Mouse (Mus musculus): ENCODE data around the gene Cryzl1. TPM values are rescaled to one million over a fixed set of nuclear protein-coding genes. Genes with fewer than 3 reads are reported as not detected.

Gene Cryzl1
- polyA plus RNA-seq, 1 experiment from 2014 or later = 31.5 TPM

DNA sequence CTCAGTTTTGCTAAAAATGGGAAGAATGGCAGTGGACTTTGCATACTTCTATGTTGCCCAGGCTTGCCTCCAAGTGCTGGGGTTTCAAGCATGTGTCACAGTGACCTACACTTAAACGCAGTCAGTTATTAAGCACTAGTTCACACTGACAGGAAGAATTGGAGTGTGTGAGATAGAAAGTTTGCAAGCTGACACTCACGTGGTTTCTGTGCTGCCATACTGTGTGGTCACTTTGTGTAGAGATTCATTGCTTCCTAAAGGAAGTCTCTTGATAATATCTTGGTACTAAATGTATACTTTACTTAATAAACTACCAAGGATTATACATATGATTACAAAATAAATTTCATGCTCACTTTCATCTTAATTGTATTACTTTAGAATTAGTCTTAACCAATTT is 4.0 kb upstream of the Cryzl1 start:
- Histone ChIP-seq H3K36me3 (ENCODE audit: control insufficient read depth, insufficient read depth) (no peaks in the 10 kb centered on the region), H3K27me3 (ENCODE audit: control insufficient read depth, insufficient read depth, low read depth, low read length) (peaks cover 42% of the 10 kb centered on the region), H3K27ac (ENCODE audit: low read length) (no peak overlapping the region), H3K9me3 (replicated peaks; ENCODE audit: control insufficient read depth, low read length) (no peaks in the 10 kb centered on the region), H3K4me3 (ENCODE audit: low read depth, low read length) (no peak overlapping the region), H3K4me2 (ENCODE audit: low read depth, low read length) (no peak overlapping the region), H3K4me1 (ENCODE audit: control insufficient read depth, low read depth, low read length) (peaks cover 26% of the 10 kb centered on the region), H3K9ac (ENCODE audit: low read depth, low read length) (no peak overlapping the region)
- WGBS (ENCODE audit: insufficient replicate concordance) = 30% methylated on average over 2 of the region's 2 CpGs
- ATAC-seq (ENCODE audit: low read depth) = no peak

DNA sequence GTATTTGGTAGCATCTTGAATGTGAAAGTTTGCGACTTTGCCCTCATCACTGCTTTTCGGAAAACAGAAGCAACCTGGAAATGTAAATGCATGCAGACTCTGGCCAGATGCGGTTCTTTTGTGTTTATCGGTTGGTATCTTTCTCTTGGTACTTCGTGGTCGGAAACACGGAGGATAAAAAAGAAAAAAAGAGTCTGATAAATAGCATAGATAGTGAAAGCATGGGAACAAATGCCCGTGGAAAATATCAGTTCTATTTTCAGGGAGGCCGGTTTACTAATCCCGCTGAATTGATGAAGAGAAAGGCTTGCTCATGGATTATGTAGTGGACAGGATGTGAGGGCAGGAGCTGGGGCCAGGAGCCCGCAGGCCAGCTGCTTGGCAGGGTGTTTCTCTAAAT is 1.7 kb upstream of the Cryzl1 start:
- no peak for ATAC-seq (ENCODE audit: low read depth)
- Histone ChIP-seq H3K27ac (ENCODE audit: low read length) (no peak overlapping the region), H3K4me3 (ENCODE audit: low read depth, low read length) (peak overlapping the region; percentile 81), H3K4me1 (ENCODE audit: control insufficient read depth, low read depth, low read length) (peaks cover 36% of the 10 kb centered on the region), H3K27me3 (ENCODE audit: control insufficient read depth, insufficient read depth, low read depth, low read length) (peaks cover 42% of the 10 kb centered on the region), H3K9me3 (replicated peaks; ENCODE audit: control insufficient read depth, low read length) (no peaks in the 10 kb centered on the region), H3K9ac (ENCODE audit: low read depth, low read length) (peak overlapping the region; percentile 72), H3K4me2 (ENCODE audit: low read depth, low read length) (peak overlapping the region; percentile 99), H3K36me3 (ENCODE audit: control insufficient read depth, insufficient read depth) (no peaks in the 10 kb centered on the region)
- WGBS (ENCODE audit: insufficient replicate concordance) = 2% methylated on average over 11 of the region's 11 CpGs

DNA sequence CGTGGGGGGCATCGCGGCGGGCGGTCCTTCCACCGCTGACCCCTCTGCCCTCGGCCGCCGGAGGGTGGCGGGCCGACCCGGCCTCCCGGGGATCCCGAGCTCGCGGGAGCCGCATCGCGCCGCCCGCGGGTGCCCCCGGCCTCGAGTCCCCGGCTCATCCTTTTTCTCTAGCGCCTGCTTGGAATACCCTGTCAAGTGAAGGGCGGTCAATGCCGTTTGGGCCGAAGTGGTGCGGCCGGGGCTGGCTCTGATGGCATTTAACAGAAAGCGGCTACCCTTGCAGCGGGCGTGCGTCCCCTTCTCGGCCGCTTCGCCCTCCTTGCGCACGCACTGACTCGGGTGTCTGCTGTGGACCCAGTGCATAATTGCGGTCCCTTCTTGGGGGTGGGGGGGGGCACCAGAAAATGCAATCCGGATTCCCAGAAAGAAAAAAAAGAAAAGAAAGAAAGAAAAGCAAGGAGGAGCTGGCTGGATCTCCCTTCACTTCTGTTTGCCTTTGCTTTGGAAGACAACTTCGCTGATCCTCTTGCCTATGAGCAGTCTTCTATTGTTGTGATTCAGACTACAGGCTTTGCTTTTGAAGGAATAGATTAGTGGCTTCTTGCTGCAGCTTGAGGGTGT is 1.2 kb upstream of the Cryzl1 start:
- under 1% methylated on average over 43 of the region's 44 CpGs for WGBS (ENCODE audit: insufficient replicate concordance)
- Histone ChIP-seq H3K4me2 (ENCODE audit: low read depth, low read length) (peak overlapping the region; percentile 99), H3K4me3 (ENCODE audit: low read depth, low read length) (peak overlapping the region; percentile 81), H3K4me1 (ENCODE audit: control insufficient read depth, low read depth, low read length) (peaks cover 34% of the 10 kb centered on the region), H3K36me3 (ENCODE audit: control insufficient read depth, insufficient read depth) (no peaks in the 10 kb centered on the region), H3K9me3 (replicated peaks; ENCODE audit: control insufficient read depth, low read length) (no peaks in the 10 kb centered on the region), H3K27ac (ENCODE audit: low read length) (peak overlapping the region; percentile 63), H3K9ac (ENCODE audit: low read depth, low read length) (peak overlapping the region; percentile 72), H3K27me3 (ENCODE audit: control insufficient read depth, insufficient read depth, low read depth, low read length) (peaks cover 42% of the 10 kb centered on the region)
- no peak for ATAC-seq (ENCODE audit: low read depth)

DNA sequence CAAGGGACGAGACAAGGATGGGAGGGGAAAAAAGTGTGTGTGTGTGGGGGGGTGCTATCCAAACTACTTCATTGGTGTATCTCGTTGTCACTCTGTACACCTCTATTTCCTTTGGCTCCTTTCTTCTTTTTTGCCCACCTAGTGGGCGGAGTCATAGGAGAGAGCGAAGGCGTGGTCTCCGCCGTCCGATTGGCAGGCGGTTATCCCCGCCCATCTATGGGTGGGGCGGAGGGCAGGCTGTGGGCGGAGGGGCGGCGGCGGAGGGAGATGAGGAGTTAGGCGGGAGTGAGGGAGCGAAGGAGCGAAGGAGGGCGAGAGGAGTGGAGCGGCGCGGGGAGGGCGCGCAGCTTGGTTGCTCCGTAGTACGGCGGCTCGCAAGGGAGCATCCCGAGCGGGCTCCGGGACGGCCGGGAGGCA is 299 bp upstream of the Cryzl1 start, which contains the start of gene Itsn1:
TSS of gene Itsn1 (plus strand) at position 216 of the 417 bp plus-strand sequence.
- WGBS (ENCODE audit: insufficient replicate concordance) = under 1% methylated on average over 30 of the region's 33 CpGs
- H3K4me2 ChIP-seq (ENCODE audit: low read depth, low read length) = peak within 1 kb of the TSS; percentile 99
- ATAC-seq (ENCODE audit: low read depth) = peak; percentile 80

DNA sequence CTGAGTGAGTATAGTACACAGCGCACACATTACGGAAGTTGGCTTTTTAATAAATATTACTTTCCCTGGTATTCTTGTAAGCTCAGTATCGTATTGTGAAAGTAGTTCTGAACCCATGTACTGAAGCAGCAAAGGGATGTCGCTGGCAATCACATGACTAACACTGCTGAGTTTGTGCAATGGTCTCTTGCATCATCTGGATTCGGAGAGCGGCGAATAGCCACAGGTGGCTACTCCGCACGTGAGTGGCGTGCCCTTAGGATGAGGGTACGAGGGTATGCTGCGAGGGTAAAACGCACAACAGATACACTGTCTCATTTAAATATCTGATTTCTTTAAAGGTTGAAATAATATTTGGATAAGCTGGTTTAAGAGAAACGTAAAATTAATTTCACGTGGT is 1.3 kb downstream of the Cryzl1 start:
- Histone ChIP-seq H3K4me2 (ENCODE audit: low read depth, low read length) (peak overlapping the region; percentile 99), H3K9ac (ENCODE audit: low read depth, low read length) (peak overlapping the region; percentile 81), H3K36me3 (ENCODE audit: control insufficient read depth, insufficient read depth) (no peaks in the 10 kb centered on the region), H3K27ac (ENCODE audit: low read length) (peak overlapping the region; percentile 86), H3K9me3 (replicated peaks; ENCODE audit: control insufficient read depth, low read length) (no peaks in the 10 kb centered on the region), H3K4me1 (ENCODE audit: control insufficient read depth, low read depth, low read length) (peaks cover 29% of the 10 kb centered on the region), H3K27me3 (ENCODE audit: control insufficient read depth, insufficient read depth, low read depth, low read length) (peaks cover 31% of the 10 kb centered on the region), H3K4me3 (ENCODE audit: low read depth, low read length) (peak overlapping the region; percentile 81)
- no peak for ATAC-seq (ENCODE audit: low read depth)
- 77% methylated on average over 15 of the region's 15 CpGs for WGBS (ENCODE audit: insufficient replicate concordance)

More for the DNA sequence above, 299 bp upstream of the Cryzl1 start, which contains the start of gene Itsn1:
- Histone ChIP-seq H3K9ac (ENCODE audit: low read depth, low read length) (peak within 1 kb of the TSS; percentile 81), H3K27ac (ENCODE audit: low read length) (peak within 1 kb of the TSS; percentile 86), H3K27me3 (ENCODE audit: control insufficient read depth, insufficient read depth, low read depth, low read length) (peaks cover 42% of the 10 kb centered on the region), H3K9me3 (replicated peaks; ENCODE audit: control insufficient read depth, low read length) (no peaks in the 10 kb centered on the region), H3K4me1 (ENCODE audit: control insufficient read depth, low read depth, low read length) (peaks cover 29% of the 10 kb centered on the region), H3K36me3 (ENCODE audit: control insufficient read depth, insufficient read depth) (no peaks in the 10 kb centered on the region), H3K4me3 (ENCODE audit: low read depth, low read length) (peak within 1 kb of the TSS; percentile 81)

DNA sequence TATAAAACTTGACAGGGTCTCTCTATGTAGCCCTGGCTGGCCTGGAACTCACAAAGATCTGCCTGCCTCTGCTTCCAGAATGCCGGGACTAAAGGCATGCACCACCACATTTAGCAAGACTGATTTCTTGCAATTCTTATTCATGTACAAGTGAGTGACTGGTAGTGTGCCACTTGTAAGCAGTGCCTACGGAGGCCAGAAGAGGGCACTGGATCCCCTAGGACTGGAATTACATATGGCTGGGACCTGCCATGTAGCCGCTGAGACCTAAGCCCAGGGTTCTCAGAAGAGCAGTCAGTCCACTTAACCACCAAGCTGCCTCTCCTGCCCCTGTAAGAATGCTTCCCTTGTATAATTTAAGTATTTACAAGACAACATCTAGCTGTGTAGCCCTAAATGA is 4.5 kb downstream of the Cryzl1 start:
- peaks cover 20% of the 10 kb centered on the region for H3K4me1 ChIP-seq (ENCODE audit: control insufficient read depth, low read depth, low read length)
- no peak overlapping the region for H3K27ac ChIP-seq (ENCODE audit: low read length)
- H3K36me3 ChIP-seq (ENCODE audit: control insufficient read depth, insufficient read depth) = peaks cover 4% of the 10 kb centered on the region; the same call in 1 of the 2 replicates
- H3K4me2 ChIP-seq (ENCODE audit: low read depth, low read length) = no peak overlapping the region
- 42% methylated on average over 3 of the region's 3 CpGs for WGBS (ENCODE audit: insufficient replicate concordance)
- no peak for ATAC-seq (ENCODE audit: low read depth)
- peaks cover under 1% of the 10 kb centered on the region for H3K27me3 ChIP-seq (ENCODE audit: control insufficient read depth, insufficient read depth, low read depth, low read length)
- H3K4me3 ChIP-seq (ENCODE audit: low read depth, low read length) = no peak overlapping the region
- no peaks in the 10 kb centered on the region for H3K9me3 ChIP-seq (replicated peaks; ENCODE audit: control insufficient read depth, low read length)
- H3K9ac ChIP-seq (ENCODE audit: low read depth, low read length) = no peak overlapping the region

DNA sequence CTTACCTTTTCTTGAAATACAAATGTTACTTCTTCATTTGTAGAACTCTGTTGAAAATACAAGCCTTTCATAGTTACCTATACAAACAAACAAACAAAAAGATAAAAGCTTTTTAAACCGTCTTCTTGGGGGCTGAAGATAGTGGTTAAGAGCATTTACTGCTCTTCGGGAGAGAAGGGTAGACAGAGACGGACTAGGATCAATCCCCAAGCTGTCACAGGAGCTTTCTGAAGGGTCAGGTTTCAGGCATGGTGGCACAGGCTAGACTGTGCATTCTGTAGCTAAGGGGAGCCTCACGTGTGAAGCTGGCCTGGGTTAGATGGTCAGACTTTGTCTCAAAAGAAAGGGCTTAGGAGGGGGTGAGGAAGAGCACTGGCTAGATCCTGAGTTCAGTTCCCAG is 11.4 kb downstream of the Cryzl1 start:
- WGBS (ENCODE audit: insufficient replicate concordance) = 26% methylated on average over 4 of the region's 4 CpGs
- Histone ChIP-seq H3K27ac (ENCODE audit: low read length) (peak overlapping the region; percentile 98), H3K36me3 (ENCODE audit: control insufficient read depth, insufficient read depth) (peaks cover 11% of the 10 kb centered on the region), H3K4me3 (ENCODE audit: low read depth, low read length) (no peak overlapping the region), H3K4me1 (ENCODE audit: control insufficient read depth, low read depth, low read length) (peaks cover 22% of the 10 kb centered on the region), H3K4me2 (ENCODE audit: low read depth, low read length) (peak overlapping the region; percentile 24; the same call in 1 of the 2 replicates), H3K9ac (ENCODE audit: low read depth, low read length) (peak overlapping the region; percentile 47; the same call in 1 of the 2 replicates), H3K27me3 (ENCODE audit: control insufficient read depth, insufficient read depth, low read depth, low read length) (no peaks in the 10 kb centered on the region), H3K9me3 (replicated peaks; ENCODE audit: control insufficient read depth, low read length) (no peaks in the 10 kb centered on the region)
- ATAC-seq (ENCODE audit: low read depth) = peak; percentile 58

DNA sequence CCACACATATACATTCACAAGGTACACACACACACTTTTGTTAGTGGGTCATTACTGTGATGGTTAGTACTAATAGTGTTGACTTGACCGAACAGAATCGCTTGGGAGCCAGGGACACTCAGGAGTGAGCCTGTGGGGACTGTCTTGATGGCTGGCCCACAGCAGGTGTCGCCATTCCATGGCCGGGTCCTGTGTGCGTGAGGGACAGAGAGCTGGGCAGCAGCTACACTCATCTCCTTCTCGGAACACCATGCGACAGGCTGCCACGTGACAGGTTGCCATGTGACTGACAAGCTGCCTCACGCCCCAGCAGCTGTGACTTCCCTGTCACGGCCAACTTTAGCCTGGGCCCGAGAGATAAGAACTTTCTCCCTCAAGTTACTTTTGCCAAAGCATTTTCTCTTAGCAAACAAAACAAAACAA is 11.8 kb downstream of the Cryzl1 start:
- H3K9ac ChIP-seq (ENCODE audit: low read depth, low read length) = peak overlapping the region; percentile 59
- H3K36me3 ChIP-seq (ENCODE audit: control insufficient read depth, insufficient read depth) = peaks cover 13% of the 10 kb centered on the region
- peak overlapping the region; percentile 56 for H3K4me2 ChIP-seq (ENCODE audit: low read depth, low read length)
- H3K4me1 ChIP-seq (ENCODE audit: control insufficient read depth, low read depth, low read length) = peaks cover 22% of the 10 kb centered on the region
- ATAC-seq (ENCODE audit: low read depth) = peak; percentile 99
- no peaks in the 10 kb centered on the region for H3K27me3 ChIP-seq (ENCODE audit: control insufficient read depth, insufficient read depth, low read depth, low read length)
- WGBS (ENCODE audit: insufficient replicate concordance) = 27% methylated on average over 11 of the region's 11 CpGs
- no peaks in the 10 kb centered on the region for H3K9me3 ChIP-seq (replicated peaks; ENCODE audit: control insufficient read depth, low read length)
- peak overlapping the region; percentile 98 for H3K27ac ChIP-seq (ENCODE audit: low read length)
- H3K4me3 ChIP-seq (ENCODE audit: low read depth, low read length) = no peak overlapping the region

DNA sequence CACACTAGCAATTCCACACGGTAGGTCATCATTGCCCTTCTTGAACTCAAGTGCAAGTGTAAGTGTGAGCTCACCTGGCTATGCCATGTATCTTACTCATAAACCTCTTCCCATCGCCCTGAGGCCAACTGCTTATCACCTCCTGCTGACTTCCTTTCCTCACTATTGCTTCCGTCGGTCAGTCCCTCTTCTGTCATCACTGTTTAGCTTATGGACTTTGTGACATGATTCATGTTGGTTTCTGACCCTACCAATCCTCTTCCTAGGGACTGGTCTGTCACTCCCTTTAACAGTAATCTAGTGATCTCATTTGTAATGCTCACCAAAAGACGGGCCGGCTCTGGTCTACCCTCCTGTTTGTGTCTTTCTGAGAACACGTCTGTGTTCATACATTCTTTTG is 18.5 kb downstream of the Cryzl1 start:
- no peak for ATAC-seq (ENCODE audit: low read depth)
- no peak overlapping the region for H3K4me3 ChIP-seq (ENCODE audit: low read depth, low read length)
- 55% methylated on average over 7 of the region's 7 CpGs for WGBS (ENCODE audit: insufficient replicate concordance)
- H3K36me3 ChIP-seq (ENCODE audit: control insufficient read depth, insufficient read depth) = peaks cover 23% of the 10 kb centered on the region
- H3K4me1 ChIP-seq (ENCODE audit: control insufficient read depth, low read depth, low read length) = no peaks in the 10 kb centered on the region
- H3K4me2 ChIP-seq (ENCODE audit: low read depth, low read length) = no peak overlapping the region
- no peaks in the 10 kb centered on the region for H3K9me3 ChIP-seq (replicated peaks; ENCODE audit: control insufficient read depth, low read length)
- H3K27me3 ChIP-seq (ENCODE audit: control insufficient read depth, insufficient read depth, low read depth, low read length) = no peaks in the 10 kb centered on the region
- no peak overlapping the region for H3K9ac ChIP-seq (ENCODE audit: low read depth, low read length)
- H3K27ac ChIP-seq (ENCODE audit: low read length) = no peak overlapping the region

Measured in liver, embryonic 16.5 days (tissue).